Mouse (Mus musculus): Measurements from ENCODE around the gene Tti1.

GRCm38 (mm10) chr2:158050116-158050515 lies 21.9 kb upstream of the Tti1 start:
- TF ChIP-seq CTCF (IDR thresholded peaks at IDR 0.05; ENCODE audit: low read depth, low read length): no peak
- TF ChIP-seq POLR2A (IDR thresholded peaks at IDR 0.05; ENCODE audit: borderline replicate concordance, low read depth, low read length): no peak

Data from bone marrow macrophage, adult 2 months (primary cell).